Mouse (Mus musculus): Measurements from ENCODE around the gene Myo18a.

The Myo18a gene

GRCm38 (mm10) chr11:77872685-77873084 lies 109.6 kb downstream of the Myo18a start:
- no peak for DNase-seq (ENCODE audit: low spot score)

DNA sequence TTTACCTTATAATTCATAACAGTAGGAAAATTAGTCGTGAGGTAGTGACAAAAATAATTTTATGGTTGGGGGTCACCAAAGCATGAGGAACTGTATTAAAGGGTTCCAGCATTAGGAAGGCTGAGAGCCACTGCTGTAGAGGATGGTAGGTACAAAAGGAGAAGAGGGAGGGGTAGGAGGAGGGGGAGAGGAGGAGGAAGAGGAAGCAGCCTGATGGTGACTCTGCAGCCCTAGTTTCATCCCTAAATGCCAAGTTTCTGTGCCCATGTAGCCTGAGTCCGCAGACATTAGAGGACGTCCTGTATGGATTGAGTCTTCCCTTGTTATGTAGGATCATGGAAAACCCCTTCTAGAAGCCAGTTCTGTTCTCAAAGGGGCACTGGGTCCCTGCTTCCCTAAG lies 110.1 kb downstream of the Myo18a start:
- no peak for DNase-seq (ENCODE audit: low spot score)

- DNase-seq (ENCODE audit: low spot score), result no peak
These were observed 111.7 kb downstream of the Myo18a start for GRCm38 (mm10) chr11:77874685-77875231.

GRCm38 (mm10) chr11:77875269-77875668 lies 112.2 kb downstream of the Myo18a start:
- no peak for DNase-seq (ENCODE audit: low spot score)

DNA sequence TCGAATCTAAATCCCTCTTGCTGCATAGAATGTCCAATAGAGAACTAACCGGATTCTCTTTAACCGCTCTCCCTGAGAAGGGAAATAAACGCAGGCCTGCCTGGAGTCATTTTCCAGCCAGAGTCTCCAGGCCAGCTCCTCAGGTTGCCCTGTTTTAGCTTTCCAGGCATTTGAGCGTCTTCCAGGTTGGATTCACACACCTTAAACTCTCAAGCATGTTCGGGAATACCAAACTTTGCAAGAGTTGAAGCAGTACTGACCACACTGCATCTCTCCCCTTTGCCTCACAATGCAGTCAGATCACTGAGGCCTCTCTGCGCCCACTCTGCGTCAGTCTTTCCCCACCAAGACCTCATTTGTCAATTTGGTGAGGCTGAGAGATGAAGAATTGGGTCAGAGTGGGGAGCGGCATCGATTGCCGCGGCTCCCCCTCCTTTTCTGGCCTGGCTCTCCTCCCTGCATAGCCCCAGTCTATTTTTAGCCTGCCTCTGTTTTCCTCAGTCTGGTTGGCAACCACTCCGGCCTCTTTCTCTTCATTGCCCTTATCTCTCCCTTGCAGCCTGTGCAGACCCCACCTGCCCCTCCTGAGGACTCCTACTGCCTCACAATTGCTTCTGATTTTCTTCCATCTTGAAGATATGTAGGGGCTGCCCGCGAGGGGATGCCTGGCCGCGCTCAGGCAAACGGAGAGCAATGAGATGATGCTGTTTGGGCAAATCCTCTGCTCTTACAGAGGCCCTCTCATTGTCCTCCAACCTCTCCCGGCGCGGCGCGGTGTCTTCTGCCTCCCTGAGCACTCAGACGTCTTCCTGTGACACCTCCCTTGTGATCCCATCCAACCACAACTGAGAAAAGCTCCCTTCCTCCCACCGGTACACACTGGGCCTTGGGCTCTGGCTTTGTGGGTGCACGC lies 113.1 kb downstream of the Myo18a start:
- no peak for DNase-seq (ENCODE audit: low spot score)

DNA sequence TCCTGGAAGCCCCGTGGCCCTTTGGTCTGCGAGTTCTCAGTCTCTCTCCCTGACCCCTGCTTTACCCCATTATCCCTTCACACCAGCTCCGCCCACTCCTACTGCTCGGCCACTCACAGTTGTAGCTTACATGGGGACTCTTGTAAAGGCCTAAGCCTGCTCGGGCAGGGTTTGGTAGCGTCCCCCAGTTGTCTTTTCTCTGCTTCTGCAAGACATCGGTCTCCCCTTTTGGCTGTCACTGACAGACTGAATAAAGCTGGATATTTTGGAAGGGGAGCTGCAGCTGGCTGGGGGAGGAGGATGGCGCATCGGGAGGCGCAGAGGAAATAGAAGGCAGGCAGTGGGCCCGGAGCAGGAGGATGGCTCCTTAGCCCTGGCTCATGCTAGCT lies 113.7 kb downstream of the Myo18a start:
- no peak for DNase-seq (ENCODE audit: low spot score)

DNA sequence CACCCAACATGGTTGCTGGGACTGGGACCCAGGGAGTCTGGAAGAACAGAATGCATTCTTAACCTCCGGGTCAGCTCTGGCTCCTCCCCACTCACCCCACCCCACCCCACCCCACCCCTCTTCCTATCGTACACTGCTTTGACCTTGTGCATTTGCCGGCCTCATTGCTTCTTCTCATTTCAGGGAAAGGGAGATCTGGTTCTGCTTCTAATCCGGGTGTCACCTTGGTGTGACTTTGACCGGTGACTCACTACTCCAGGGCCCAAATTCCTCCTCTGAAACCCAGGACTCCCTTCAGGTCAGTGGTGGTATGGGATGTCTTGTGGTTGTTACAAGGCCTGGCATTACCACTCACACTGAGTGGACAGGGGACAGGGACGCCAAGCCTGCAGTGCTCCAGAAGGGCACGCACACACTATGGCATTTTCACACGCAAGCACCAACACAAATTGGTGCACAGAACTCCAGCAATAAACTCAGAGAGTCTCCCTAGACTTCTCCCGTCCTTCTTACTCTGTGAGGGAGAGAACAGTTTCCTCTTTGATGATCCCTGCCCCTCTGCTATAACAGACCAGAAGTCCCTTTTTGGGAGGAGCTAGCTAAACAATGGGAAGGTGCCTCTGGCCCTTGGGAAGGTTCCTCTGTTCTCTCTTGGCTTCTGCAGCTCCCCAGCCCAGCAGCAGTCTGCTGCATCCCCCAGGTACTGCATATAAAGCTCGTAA lies 121.6 kb downstream of the Myo18a start:
- no peak for DNase-seq (ENCODE audit: low spot score)

- no peak for DNase-seq (ENCODE audit: low spot score)
These were observed 122.2 kb downstream of the Myo18a start for GRCm38 (mm10) chr11:77885246-77885575.

- no peak for DNase-seq (ENCODE audit: low spot score)
These were observed 124.4 kb downstream of the Myo18a start for GRCm38 (mm10) chr11:77887373-77887960.

- no peak for DNase-seq (ENCODE audit: low spot score)
These were observed 125.8 kb downstream of the Myo18a start for GRCm38 (mm10) chr11:77888846-77889245.

GRCm38 (mm10) chr11:77889484-77889883 lies 126.4 kb downstream of the Myo18a start:
- DNase-seq (ENCODE audit: low spot score), result no peak

GRCm38 (mm10) chr11:77890648-77891258 lies 127.7 kb downstream of the Myo18a start:
- no peak for DNase-seq (ENCODE audit: low spot score)

GRCm38 (mm10) chr11:77892883-77893282 lies 129.8 kb downstream of the Myo18a start:
- DNase-seq (ENCODE audit: low spot score), result no peak

DNA sequence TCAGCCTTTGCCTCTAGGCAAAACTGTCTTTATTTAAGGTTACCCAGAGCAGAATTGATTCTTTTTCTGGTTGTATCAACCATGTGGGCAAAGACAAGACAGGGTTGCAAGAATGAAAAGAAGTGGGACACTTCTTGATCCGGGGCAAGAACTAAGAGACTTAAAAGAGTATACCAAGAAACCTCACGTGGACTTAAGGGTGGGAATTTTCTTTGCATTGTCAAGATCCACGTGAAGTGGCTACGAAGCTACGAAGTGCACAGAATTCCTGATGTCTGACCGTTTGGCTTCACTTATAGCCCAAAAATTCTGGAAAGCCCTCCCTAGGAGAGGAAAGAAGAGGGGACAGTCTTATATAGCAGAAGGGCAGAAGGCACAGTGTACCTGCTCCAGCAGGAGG lies 130.2 kb downstream of the Myo18a start:
- DNase-seq (ENCODE audit: low spot score), result no peak

GRCm38 (mm10) chr11:77893787-77894718 lies 131.0 kb downstream of the Myo18a start, which contains the start of gene Pipox:
Gene Pipox (minus strand): TSS chr11:77894096.
- peak; percentile 47 for DNase-seq (ENCODE audit: low spot score)

GRCm38 (mm10) chr11:77894967-77895366 lies 131.9 kb downstream of the Myo18a start:
- DNase-seq (ENCODE audit: low spot score), result no peak

- no peak for DNase-seq (ENCODE audit: low spot score)
These were observed 133.0 kb downstream of the Myo18a start for GRCm38 (mm10) chr11:77896011-77896410.

DNA sequence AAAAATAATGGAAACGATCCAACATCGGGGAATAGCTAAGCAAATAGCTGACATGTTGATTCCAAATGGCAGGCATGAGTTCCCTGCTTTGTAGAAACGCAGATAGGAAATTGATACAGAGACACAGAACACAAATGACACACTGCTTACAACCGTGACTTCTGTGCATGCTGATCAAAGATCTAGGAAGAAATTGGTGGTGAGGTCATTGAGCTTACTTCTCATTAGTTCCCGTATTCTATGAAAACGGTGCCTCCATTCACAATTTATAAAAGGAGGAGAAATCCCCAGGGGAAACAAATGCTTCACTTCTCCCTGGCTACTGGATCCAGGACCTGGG lies 133.4 kb downstream of the Myo18a start:
- DNase-seq (ENCODE audit: low spot score), result no peak

DNA sequence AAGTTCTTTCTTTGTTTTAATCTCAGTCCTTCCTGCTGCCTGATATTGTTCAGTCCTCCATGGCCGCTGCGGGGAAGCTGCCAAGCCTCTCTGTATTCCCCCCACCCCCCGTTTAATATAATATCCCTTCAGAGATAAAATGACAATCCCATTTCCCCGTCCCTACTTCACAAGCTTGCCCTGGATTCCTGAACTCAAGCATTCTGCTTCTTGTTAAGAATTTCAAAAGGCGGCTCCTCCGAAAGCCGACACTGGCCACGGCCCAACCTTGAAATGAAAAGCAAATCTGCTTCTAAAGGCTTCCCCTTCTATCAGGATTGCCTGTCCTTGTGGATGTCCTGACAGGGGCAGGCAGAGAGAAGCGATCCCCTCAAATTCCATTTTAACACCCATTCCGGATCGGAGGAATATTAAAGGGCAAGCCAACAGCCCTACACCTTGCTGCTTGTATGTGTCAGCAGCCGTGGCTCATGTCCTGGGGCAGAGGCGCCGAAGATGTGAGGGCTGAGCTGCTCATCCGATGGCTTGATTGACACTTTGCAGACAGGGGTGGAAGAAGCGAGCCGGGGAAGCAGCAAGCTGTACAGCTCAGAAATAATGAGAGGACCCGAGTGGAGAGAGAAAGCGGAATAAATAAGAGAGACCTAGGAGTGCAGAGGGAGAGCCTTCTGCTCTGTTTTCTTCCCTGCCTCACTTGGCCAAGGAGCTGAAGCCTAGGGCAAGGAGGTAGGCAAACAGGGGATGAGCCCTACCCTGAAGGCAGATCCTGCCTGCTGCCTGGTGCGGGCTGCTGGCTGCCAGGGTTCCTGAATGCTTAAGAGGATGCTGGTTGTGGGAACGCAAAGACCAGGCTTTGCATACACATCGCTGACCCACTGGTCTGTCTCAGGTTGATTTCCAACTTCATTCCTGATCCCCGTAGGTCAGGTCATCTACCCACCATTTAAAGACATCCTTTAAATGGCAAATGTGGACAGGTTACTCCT lies 134.1 kb downstream of the Myo18a start:
- DNase-seq (ENCODE audit: low spot score), result no peak

DNA sequence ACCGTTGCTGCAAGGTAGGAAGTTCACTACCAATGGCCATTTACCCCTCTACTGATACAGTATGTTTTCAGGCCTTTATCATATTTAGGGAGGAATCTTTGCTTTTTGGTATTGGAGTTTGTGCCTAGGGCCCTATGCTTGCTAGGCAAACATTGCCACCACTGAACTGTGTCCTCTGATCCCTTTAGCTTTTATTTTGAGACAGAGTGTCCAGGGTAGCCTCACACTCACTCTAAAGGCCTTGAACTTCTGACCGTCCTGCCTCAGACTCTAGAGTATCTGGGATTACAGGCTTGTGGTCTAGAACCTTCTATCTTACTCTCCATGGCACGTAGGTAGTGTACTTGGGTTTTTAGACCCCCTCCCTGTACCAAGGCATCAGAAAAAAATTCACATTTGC lies 137.1 kb downstream of the Myo18a start:
- DNase-seq (ENCODE audit: low spot score), result no peak

Measured in urinary bladder, postnatal 10 days (tissue).